Mouse (Mus musculus) embryonic facial prominence, embryonic 10.5 days (tissue): ENCODE data around the gene Ermn. TPM values are rescaled to one million over a fixed set of nuclear protein-coding genes. Genes with fewer than 3 reads are reported as not detected.

Experiments
- DNase-seq: peaks from one replicate; pipeline ENCODE4 v3.0.0-alpha.2; 2017; ENCODE audit warnings: low spot score
- H3K27ac ChIP-seq: fragments of 300-500 bp; sonication (generic); replicated peaks from 2 replicates; pipeline ENCODE4 v1.5.1; 2016; ENCODE audit warnings: mild to moderate bottlenecking
- H3K27me3 ChIP-seq: fragments of 300-500 bp; sonication (generic); replicated peaks from 2 replicates; pipeline ENCODE4 v1.6.1; 2016; ENCODE audit warnings: low read depth, mild to moderate bottlenecking; ENCODE audit not compliant: poor library complexity, severe bottlenecking
- H3K36me3 ChIP-seq: fragments of 300-500 bp; sonication (generic); replicated peaks from 2 replicates; pipeline ENCODE4 v1.6.1; 2016; ENCODE audit warnings: mild to moderate bottlenecking, moderate library complexity
- H3K4me1 ChIP-seq: fragments of 300-500 bp; sonication (generic); 2 replicates; pipeline ENCODE4 v1.6.1; 2016
- H3K4me3 ChIP-seq: fragments of 300-500 bp; sonication (generic); 2 replicates; pipeline ENCODE4 v1.5.1; 2016; ENCODE audit warnings: mild to moderate bottlenecking, moderate library complexity
- H3K9me3 ChIP-seq: fragments of 300-500 bp; sonication (generic); 2 replicates; pipeline ENCODE4 v1.6.1; 2016; ENCODE audit warnings: mild to moderate bottlenecking
- WGBS: fragments of 180-500 bp; shearing (Covaris S2); methylation state at CpG from one replicate; pipeline ENCODE4 v1.1.7; 2016; 5-methylcytosine and 5-hydroxymethylcytosine counted together
- polyA plus RNA-seq: library from polyadenylated mRNA; unstranded; fragments of >200 nt; fragmentation: Nextera tagmentation; extraction: Ambion mirVana; gene quantifications from 2 replicates; pipeline ENCODE4 v1.2.1, GENCODE M21; 2016

Gene Ermn
- polyA plus RNA-seq: 0.18 and 0.67 TPM in 2 replicates

DNA sequence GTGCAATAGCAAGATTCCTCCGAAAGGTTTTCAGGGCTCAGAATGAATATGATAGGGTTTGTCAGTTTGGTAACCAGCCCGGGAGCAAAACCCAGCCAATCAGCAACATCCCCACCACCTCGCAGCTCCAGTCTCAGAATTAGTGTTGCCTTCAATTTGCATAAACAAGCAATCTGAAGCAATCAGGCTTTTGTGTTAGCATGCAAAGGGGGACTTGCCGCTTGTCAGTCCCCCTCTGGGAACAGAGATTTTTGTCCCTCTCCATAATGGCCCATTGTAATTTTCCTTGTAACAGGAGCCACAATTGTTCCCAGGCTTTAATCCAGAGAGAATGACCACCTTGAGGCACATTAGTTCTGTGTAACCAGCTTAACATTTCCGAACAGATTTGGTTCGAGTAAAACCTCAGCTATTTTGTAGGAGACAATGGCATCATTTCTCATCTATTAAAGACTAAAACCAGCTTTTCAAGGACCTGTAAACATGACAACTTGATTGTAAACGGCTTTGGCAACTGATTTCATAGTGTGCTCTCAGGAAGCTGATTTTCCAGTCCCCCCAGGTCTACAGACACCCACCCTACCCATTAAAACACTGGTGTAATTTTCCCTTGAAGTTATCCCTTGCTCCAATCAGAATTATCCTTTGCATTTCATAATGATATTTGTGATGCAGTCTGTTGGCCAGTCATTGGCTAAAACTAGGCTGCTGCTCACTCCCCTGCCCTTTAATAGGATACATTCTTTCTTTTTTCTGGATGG is at the start of gene Ermn:
Ermn (minus strand) TSS at position 44 of the 761 bp plus-strand sequence.
- H3K9me3 ChIP-seq: no peaks in the 10 kb centered on the region
- peaks cover 9% of the 10 kb centered on the region for H3K4me1 ChIP-seq
- WGBS: 11% methylated on average over 7 of the region's 7 CpGs
- 0 out of 2 replicates have a peak, but pooled peaks cover 3% of the 10 kb centered on the region for H3K27me3 ChIP-seq
- no peak within 1 kb of the TSS for H3K27ac ChIP-seq
- no peak for DNase-seq
- no peak within 1 kb of the TSS for H3K4me3 ChIP-seq
- no peaks in the 10 kb centered on the region for H3K36me3 ChIP-seq

DNA sequence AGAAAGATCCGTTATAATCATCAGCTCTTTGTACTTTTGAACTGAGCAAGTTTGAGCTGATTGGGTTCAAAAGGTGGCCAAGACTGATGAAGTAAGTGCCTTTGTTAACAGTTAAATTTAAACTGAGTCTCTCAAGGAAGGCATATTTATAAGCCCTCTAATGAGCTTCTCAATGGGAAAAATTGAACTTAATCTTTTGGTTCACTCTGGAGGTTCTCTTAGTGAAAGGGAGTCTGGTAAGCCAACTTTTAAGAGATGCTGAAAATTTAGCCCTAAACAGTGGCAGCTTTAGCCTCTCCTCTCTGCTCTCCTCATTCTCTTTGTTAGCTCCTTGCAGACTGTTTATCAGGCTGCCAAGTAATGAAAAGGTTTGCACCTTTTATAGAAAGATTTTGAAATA is 42.2 kb upstream of the Ermn start:
- DNase-seq: no peak
- Histone ChIP-seq H3K27me3 (no peaks in the 10 kb centered on the region), H3K27ac (no peak overlapping the region), H3K4me1 (no peaks in the 10 kb centered on the region), H3K36me3 (no peaks in the 10 kb centered on the region), H3K4me3 (no peak overlapping the region), H3K9me3 (no peaks in the 10 kb centered on the region)
- WGBS: 72% methylated on average over 1 of the region's 1 CpGs

DNA sequence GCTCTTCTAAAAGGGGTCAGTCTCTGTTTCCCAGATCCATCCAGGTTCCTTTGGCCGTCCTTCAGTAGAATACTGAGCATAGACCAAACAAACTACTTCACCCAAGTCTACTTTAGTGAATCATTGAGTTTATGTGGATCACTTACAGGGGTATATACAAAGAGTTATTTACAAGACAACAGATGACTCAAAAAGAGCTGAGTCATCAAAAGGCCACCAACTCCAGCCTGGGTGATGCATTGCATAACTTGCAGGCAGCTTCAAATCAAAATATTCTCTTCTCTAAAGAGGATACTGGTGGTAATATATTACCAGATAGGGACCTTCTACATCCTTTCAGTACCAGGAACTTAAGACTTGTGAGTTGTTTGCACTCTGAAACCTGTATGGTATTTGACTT is 33.8 kb upstream of the Ermn start:
- WGBS: 80% methylated on average over 1 of the region's 1 CpGs
- DNase-seq: no peak
- Histone ChIP-seq H3K4me1 (no peaks in the 10 kb centered on the region), H3K4me3 (no peak overlapping the region), H3K27ac (no peak overlapping the region), H3K27me3 (no peaks in the 10 kb centered on the region), H3K9me3 (no peaks in the 10 kb centered on the region), H3K36me3 (no peaks in the 10 kb centered on the region)

DNA sequence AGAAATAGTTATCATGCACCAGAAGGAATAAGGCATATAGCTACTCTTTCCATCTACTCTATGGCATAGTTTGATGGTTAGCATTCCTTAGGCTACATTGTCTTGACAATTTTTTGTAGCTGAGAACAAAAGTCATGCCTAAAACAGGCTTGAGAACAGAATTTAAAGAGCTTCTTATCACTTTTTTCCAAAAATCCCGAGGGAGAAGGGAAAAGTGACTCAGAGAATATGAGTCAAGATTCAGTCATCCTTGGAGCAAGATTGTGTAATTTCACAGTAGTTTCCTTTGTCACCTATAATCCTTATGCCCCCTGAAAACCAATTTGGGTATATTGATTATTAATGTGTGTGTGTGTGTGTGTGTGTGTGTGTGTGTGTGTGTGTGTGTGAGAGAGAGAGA is 27.2 kb upstream of the Ermn start:
- WGBS: 62% methylated on average over 1 of the region's 1 CpGs
- Histone ChIP-seq H3K27me3 (no peaks in the 10 kb centered on the region), H3K27ac (no peak overlapping the region), H3K4me1 (no peaks in the 10 kb centered on the region), H3K36me3 (no peaks in the 10 kb centered on the region), H3K4me3 (no peak overlapping the region), H3K9me3 (no peaks in the 10 kb centered on the region)
- no peak for DNase-seq

DNA sequence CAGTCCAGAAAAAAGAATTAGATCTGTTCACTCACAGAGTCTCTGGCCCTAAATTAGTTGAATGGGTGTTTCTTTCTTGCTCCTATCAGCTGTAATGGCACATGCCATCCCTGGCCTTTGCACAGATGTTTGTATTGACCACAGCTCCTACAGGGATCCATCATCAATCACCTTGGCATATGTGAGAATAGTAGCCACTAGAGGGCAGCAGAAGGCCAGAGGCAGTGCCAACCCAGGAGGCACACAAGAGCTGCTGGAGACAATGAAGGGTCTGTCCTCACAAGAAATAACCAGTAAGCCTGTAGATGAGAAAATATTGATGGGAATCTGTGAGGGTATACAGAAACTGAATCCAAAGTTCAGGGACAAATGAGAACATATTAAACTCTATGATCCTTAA is 2.7 kb upstream of the Ermn start:
- H3K36me3 ChIP-seq: no peaks in the 10 kb centered on the region
- H3K27me3 ChIP-seq: 0 out of 2 replicates have a peak, but pooled peaks cover 3% of the 10 kb centered on the region
- no peak overlapping the region for H3K27ac ChIP-seq
- H3K4me3 ChIP-seq: no peak overlapping the region
- H3K9me3 ChIP-seq: no peaks in the 10 kb centered on the region
- H3K4me1 ChIP-seq: peaks cover 9% of the 10 kb centered on the region
- peak; percentile 64 for DNase-seq

DNA sequence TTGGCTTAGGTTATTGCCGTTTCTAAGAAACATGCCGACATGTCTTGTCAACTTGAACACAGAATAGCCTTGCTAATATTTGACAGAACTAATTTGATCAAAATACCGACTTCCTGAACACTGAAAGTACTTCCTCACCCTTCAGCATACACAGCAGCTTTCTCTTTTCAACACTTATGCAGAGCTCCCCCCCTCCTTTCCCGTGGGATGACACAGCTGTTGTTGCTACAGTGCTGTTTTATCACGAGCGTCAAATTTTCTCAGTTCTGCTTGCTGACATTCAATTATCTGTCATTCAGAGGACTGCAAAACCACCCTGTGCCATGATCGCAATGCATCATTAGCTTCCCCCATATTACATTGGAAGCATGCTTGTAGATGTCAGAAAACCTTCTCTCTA is 10.8 kb downstream of the Ermn start:
- H3K27me3 ChIP-seq: no peaks in the 10 kb centered on the region
- DNase-seq: no peak
- H3K27ac ChIP-seq: no peak overlapping the region
- no peaks in the 10 kb centered on the region for H3K9me3 ChIP-seq
- H3K36me3 ChIP-seq: no peaks in the 10 kb centered on the region
- no peaks in the 10 kb centered on the region for H3K4me1 ChIP-seq
- 81% methylated on average over 7 of the region's 7 CpGs for WGBS
- no peak overlapping the region for H3K4me3 ChIP-seq

DNA sequence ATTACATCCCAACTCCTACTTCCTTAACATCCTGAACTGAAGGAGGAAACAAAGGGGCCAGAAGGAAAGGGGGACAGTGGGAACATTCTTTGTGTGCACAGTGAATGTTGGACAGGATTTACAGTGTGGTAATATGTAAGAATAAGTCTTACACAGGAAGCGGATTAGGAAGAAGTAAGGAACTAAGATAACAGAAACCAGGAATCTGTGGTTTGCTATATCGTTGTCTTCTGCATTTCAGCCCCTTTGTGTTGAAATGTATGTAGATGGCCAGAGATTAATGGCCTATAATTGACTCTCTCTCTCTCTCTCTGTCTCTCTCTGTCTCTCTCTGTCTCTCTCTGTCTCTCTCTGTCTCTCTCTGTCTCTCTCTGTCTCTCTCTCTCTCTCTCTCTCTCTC is 15.7 kb downstream of the Ermn start:
- no peaks in the 10 kb centered on the region for H3K4me1 ChIP-seq
- no peak overlapping the region for H3K4me3 ChIP-seq
- no peaks in the 10 kb centered on the region for H3K27me3 ChIP-seq
- H3K9me3 ChIP-seq: no peaks in the 10 kb centered on the region
- H3K36me3 ChIP-seq: no peaks in the 10 kb centered on the region
- 91% methylated on average over 2 of the region's 2 CpGs for WGBS
- H3K27ac ChIP-seq: no peak overlapping the region
- DNase-seq: no peak

DNA sequence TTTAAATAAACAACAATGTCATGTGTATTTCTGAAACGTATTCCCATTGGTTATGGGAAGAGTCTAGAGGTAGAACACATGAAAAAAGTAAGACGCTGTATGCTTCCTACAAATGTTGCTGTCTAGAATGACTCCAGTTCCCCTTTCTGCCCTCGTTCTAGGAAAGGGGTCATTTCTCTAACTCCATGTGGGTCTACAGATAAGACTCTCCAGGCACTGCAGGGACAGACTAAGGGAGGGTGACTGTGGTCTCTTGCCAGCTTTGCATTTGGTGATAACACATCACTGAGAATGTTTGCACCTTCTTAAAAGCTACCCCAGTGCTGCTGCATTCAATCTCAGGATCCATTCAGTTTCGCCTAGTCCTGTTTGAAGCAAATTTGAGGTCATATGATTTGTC is 17.0 kb downstream of the Ermn start:
- no peaks in the 10 kb centered on the region for H3K27me3 ChIP-seq
- 90% methylated on average over 4 of the region's 4 CpGs for WGBS

DNA sequence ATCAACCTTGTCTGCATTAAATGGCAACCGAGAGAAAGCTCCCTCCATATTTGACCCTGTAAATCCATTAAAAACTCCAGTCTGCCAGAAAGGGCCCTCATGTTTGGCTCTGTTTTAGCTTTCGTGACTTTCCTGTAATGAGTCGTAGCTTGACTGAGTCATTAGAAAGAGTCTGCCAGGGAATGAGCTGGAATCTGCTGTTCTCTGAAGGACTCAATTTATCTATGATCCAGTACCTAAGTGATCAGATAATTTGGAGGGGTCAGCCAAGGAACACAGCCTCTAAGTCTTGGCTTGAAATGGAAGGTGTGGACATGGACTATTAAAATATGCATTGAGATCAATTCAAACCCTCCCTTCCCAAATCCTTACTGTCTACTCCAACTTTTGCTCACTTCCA is 21.2 kb downstream of the Ermn start:
- Histone ChIP-seq H3K27ac (no peak overlapping the region), H3K36me3 (no peaks in the 10 kb centered on the region), H3K27me3 (no peaks in the 10 kb centered on the region), H3K4me3 (no peak overlapping the region), H3K4me1 (no peaks in the 10 kb centered on the region), H3K9me3 (no peaks in the 10 kb centered on the region)
- DNase-seq: no peak
- WGBS: 93% methylated on average over 3 of the region's 3 CpGs

More for the DNA sequence above, 17.0 kb downstream of the Ermn start:
- no peak overlapping the region for H3K27ac ChIP-seq
- H3K4me3 ChIP-seq: no peak overlapping the region
- no peaks in the 10 kb centered on the region for H3K4me1 ChIP-seq
- no peaks in the 10 kb centered on the region for H3K36me3 ChIP-seq
- no peaks in the 10 kb centered on the region for H3K9me3 ChIP-seq
- no peak for DNase-seq

DNA sequence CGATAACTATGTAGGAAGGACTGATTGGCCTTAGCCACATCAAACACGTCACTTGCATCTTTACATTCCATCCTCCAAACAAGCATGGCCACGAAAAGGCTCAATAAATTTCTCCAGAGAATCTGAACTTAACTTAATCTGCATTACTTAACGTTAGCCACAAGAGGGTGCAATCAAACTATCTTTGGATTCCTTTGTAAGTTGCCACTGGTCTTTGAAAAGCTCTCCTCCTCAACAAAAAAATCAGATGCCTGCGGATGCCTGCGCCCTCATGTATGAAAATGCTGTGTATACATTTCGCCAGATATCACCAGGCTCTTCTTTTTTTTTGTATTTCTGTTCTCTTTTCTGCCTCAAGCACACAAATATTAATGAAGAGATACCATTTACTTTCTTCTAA is 23.3 kb downstream of the Ermn start:
- WGBS: 32% methylated on average over 7 of the region's 7 CpGs
- Histone ChIP-seq H3K4me3 (no peak overlapping the region), H3K27me3 (no peaks in the 10 kb centered on the region), H3K36me3 (no peaks in the 10 kb centered on the region), H3K27ac (no peak overlapping the region), H3K4me1 (no peaks in the 10 kb centered on the region), H3K9me3 (no peaks in the 10 kb centered on the region)
- DNase-seq: peak; percentile 13

DNA sequence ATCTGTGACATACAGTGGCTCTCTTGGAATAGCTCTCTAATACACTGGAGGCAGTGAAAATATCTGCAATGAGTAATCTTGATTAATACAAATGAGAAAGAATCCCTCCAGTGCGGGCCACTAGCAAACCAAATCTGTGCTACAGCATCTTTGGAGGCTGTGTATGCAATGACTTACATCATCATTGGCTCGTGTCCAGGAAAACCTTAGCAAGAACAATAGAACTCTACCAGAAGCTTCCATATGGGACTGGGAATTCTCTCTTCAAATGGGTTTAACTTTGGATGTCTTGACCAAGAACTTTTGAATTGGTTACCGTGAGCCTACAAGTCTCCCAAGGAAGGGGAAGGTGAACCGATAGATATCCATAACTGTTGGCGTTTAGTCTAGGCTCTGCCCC is 25.9 kb downstream of the Ermn start:
- WGBS: 94% methylated on average over 5 of the region's 5 CpGs
- no peaks in the 10 kb centered on the region for H3K4me1 ChIP-seq
- H3K4me3 ChIP-seq: no peak overlapping the region
- H3K36me3 ChIP-seq: no peaks in the 10 kb centered on the region
- H3K27me3 ChIP-seq: no peaks in the 10 kb centered on the region
- H3K9me3 ChIP-seq: no peaks in the 10 kb centered on the region
- no peak overlapping the region for H3K27ac ChIP-seq
- no peak for DNase-seq

DNA sequence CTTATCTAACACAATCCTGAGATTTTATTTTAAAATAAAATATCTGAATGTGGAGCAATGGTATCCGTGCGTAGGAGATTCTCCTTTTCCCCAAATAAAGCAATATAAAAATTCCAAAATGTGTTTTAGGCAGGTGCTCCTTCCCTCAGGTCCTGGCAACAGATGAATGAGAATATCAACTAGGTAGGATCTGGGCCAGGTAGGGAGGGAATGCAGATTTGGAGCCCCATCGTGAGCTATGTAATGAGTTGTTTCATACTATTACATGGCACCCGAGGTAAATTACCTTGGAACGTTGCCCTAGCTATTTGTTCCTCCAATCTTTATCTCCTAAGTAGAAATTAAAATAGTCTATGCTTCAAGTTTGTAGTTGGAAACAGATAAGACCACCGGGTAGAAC is 29.1 kb downstream of the Ermn start:
- WGBS: 90% methylated on average over 6 of the region's 6 CpGs

DNA sequence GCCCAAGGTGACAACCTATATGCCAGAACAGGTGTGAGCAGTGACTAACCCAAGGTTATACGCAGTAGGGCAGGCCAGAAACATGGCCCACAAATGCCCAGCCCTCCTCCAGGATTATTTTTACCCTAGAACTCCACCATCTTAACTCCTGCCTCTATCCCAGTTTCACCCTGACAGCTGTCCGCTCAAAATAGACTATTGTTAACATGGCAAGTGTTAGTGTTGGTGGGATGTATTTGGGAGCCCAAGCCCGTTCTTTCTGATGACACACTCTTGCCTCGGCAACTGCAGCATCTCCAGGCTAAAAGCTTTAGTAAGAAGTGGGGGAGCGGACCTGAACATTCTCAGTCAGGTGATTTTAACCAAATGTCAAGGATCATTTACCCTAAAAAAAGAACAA is 45.6 kb downstream of the Ermn start:
- no peaks in the 10 kb centered on the region for H3K27me3 ChIP-seq
- H3K27ac ChIP-seq: no peak overlapping the region
- 92% methylated on average over 5 of the region's 5 CpGs for WGBS
- H3K9me3 ChIP-seq: no peaks in the 10 kb centered on the region
- no peaks in the 10 kb centered on the region for H3K4me1 ChIP-seq
- no peaks in the 10 kb centered on the region for H3K36me3 ChIP-seq
- DNase-seq: no peak
- no peak overlapping the region for H3K4me3 ChIP-seq

More for the DNA sequence above, 29.1 kb downstream of the Ermn start:
- DNase-seq: no peak
- Histone ChIP-seq H3K4me1 (no peaks in the 10 kb centered on the region), H3K27ac (no peak overlapping the region), H3K27me3 (no peaks in the 10 kb centered on the region), H3K36me3 (no peaks in the 10 kb centered on the region), H3K4me3 (no peak overlapping the region), H3K9me3 (no peaks in the 10 kb centered on the region)
